Mouse (Mus musculus): ENCODE results near the gene Mfap4.

Mfap4 gene

DNA sequence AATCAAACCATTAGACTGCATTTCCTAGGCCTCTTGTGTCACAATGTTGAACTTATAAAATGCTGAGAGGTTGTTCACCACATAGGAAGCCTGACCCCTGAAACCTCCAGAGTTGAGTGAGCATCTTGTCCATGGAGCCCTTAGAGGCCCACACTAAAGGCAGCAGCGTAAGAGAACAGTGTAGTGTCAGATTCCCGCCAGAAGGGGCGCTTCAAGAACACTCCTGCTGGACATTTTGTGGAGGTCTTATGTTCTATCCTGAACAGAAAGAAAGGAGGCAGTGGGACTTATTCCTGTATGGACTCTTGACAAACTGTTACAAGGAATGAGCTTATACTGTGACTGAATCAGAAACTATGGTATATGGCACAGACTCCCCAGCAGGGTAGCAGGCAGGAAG, 29.7 kb downstream of the Mfap4 start:
- peak; percentile 45 for DNase-seq (ENCODE audit: extremely low spot score, low spot score)

DNA sequence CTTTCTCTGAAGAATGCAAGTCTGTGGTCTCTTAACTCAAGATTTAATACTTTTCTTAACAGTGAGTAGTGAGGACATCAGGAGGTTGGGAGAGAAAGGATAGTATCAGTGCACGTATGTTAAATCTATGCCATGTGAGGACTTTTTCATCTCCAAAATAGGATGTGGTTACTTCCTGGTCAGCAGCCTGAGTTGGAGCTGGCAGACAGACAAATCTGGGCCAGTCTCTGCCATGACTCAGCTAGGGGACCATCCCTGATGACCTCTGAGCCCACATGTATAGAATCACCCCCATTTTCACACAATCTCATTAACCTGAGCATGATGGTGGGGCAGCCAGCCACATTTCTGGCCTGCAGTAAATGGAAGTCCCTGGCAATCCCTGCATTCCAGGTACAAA, 32.7 kb downstream of the Mfap4 start:
- DNase-seq (ENCODE audit: extremely low spot score, low spot score): no peak

DNA sequence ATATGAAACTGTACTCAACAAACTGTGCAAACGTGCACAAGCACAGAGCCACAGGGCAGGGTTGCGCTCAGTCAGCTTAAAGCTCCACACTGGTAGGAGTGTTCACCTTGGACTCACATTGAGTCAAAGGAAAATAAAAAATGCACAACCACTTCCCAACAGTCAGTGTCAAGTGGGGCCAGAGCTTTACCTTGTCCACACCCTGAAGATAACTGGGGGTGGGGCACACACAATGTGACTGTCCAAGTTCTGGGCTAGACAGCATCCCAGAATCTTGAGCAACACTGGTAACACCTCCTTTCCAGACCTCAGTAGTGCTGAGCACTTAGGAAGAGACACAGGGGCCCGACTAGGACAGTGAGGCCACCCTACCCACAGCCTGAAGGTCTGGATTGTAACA, 33.6 kb downstream of the Mfap4 start:
- no peak for DNase-seq (ENCODE audit: extremely low spot score, low spot score)

DNA sequence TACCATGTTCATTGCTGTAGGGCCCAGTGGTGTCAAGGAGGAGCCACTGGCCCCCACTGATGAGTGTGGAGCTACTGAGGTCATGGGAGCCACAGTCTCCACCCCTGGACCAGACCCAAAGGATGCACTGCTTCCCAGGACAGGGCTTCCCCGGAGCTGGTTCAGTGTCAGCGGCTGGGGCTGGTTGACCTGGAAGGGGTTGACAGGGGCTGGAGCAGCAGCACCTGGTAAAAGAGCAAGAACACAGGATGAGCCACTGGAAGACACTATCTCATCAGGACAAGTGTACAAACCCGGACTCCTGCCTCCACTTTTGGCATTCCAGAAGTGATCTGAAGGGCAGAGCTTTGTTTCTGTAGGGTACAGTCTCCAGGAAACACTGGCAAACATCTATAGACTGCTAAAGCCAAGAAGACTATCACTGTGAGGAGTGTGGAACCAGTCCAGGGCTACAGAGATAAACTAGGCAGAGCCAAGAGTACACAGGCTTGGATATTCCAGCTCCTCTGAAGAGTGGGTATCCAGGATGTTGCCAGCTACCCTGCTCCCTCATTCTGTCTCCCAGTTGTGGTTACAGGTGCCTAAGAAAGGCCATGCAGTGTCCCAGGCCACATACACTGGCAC, 34.4 kb downstream of the Mfap4 start:
- no peak for DNase-seq (ENCODE audit: extremely low spot score, low spot score)

DNA sequence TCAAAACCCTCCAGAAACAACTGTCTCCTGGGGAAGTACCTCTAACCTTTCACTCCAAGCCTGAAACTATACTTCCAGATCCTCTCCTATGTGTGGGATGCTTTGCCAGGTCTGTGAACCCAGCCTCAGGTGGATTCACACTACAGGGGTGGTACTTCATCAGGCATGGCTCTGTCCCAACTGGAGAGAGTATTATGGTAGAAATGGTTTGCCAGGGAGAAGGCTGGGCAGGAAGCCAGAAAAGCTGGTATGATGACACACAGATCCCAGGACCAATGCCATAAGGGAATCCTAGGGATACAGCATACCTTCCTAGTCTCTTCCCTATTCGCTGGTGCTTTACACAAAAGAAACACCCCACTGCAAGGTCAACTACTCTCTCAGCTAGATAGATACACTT, 41.6 kb downstream of the Mfap4 start:
- no peak for DNase-seq (ENCODE audit: extremely low spot score, low spot score)

DNA sequence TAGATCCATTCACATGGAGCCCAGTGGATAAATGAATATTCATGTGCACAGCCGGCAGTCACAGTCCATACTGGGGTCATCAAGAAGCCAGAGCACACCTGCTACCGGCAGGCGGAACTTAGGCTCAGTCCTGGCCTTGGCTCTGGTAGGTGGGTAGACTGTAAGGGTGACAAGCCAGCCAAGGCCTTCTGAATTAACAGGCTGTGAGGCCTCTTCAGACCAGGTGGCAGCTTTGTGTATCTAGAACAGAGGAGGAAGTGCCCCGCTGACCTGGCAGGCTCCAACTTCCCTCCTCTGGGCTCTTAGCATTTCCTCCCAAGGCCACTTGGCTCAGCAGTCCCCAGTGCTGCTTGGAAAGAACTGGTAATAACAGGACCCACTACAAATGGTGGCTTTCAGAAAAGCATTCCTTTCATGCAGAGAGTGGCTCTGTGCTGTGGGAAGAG, 44.1 kb downstream of the Mfap4 start:
- DNase-seq (ENCODE audit: extremely low spot score, low spot score): no peak

DNA sequence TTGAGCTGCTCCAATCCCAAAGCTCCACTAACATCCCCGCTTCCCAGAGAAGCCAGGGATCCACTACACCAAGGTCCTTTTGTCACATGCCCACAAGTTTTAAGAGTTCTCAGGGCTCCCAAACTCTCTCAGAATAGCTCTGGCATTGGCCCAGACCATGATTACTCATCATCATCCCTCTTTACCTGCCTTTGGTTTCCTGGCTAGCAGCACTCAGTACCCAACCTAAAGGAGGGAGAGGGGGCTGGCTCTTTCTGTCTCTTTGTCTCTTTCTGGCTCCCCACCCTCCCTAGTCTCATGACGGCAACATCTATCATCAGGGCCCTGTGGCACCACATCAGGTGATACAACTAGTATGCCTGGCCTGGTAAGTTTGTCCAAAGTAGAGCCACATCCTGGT, 47.6 kb downstream of the Mfap4 start:
- no peak for DNase-seq (ENCODE audit: extremely low spot score, low spot score)

DNA sequence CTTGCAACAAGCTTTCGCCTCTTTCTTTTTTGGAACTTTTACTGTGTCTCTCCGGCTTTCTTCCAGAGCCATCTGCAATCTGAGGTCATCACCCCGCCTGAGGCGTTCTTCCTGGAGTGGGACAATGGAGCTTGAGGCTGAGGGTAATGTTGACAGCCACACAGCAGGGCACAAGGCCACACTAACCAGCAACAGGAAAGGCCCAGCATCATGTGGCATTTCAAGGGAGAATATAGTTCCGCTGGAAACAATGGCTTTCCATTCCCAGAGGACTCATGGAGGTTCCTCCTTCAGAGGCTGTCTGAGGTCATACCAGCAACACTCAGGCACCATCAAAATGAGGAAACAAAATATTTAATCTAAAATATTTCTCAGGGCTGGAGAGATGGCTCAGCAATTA, 48.3 kb downstream of the Mfap4 start:
- no peak for DNase-seq (ENCODE audit: extremely low spot score, low spot score)

DNA sequence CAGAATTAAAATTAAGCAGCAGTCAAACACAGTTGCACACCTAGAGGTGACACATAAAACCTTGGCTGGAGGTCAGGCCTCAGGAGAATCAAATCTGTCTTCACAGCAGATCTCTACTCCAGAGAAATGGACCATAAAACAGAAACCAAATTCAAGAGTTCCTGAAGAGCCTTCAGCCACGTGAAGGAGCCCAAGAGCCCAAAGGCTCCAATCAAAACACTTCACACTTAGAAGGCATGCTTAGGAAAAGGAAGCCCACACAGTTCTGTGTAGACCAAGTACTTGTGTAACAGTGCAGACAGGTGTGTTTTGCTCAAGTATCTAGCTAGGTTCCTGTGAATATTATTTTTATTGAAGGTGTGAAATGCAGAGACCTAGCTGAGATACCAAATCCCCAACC, 50.3 kb downstream of the Mfap4 start:
- no peak for DNase-seq (ENCODE audit: extremely low spot score, low spot score)

DNA sequence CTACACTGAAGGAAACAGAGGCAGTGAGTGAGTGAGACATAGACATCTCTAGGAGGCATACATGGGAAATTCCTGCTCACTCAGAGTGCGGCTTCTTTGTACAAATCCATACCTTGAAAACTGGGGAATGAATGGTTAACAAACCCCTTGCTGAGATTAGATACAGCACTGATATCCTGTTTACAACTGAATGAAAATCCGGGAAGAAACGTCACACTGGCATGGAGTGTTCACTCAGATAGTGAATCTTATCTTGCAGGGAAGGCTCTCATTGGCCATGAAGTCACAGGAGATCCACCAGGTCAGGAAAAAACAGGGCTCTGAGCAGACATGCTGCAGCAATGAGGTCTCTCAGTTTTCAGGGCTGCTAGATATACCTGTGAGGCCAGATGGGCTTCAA, 51.7 kb downstream of the Mfap4 start:
- no peak for DNase-seq (ENCODE audit: extremely low spot score, low spot score)

DNA sequence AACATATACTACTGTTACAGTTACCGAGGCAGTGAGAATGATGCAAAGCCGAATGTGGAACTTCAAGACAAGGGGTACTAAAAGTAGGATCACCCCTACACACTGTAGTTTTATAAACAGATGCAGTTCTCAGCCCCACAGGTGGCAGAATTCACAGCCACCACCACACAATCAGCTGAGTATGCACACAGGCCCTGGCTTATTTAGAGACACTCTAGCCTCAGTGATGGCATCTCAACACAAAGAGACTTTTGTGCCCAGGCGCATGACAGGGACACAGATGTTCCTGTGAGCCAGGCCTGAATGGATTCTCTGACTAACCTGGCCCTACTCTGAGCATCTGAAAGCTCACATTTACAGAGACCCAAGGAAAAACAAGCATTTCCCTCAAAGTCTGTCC, 52.1 kb downstream of the Mfap4 start:
- no peak for DNase-seq (ENCODE audit: extremely low spot score, low spot score)

Data from neural tube, embryonic 10.5 days (tissue).